Mouse (Mus musculus) liver, embryonic 14.5 days (tissue): ENCODE data around the gene Syt8.

Source experiments
- CTCF ChIP-seq: IDR thresholded peaks from 2 replicates; pipeline ENCODE4 v1.5.1; 2016; ENCODE audit warnings: antibody characterized with exemption, low read depth, control low read depth
- EP300 ChIP-seq: IDR thresholded peaks from 2 replicates; pipeline ENCODE4 v1.6.1; 2016; ENCODE audit warnings: antibody characterized with exemption, low read depth

DNA sequence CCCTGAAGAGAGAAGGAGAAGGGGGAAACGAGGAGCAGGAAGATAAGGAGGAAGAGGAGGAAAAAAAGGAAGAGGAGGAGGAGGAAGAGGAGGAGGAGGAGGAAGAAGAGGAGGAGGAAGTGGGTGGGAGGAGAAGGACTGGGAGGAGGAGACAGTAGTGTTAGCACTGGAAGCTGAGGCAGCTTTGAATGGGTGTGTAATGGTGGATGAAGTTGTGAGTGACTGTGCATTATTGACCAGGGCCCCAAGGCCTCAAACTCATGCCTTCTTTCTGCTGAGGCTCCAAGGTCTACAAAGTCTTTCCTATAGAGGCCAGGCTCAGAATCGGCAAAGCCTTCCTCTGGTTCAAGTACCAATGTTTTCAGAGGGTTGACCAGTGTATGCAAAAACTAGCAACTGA is 12.8 kb upstream of the Syt8 start:
- TF ChIP-seq CTCF (no peak), EP300 (no peak)
